Mouse (Mus musculus) liver, embryonic 14.5 days (tissue): Measurements from ENCODE around the gene Spen. TPM values are rescaled to one million over a fixed set of nuclear protein-coding genes. Genes with fewer than 3 reads are reported as not detected.

Experiments
- ATAC-seq: fragments of 200-750 bp; cut with Nextera tagmentation; 2 replicates; pipeline ENCODE4 v1.8.0; 2017; ENCODE audit warnings: moderate number of reproducible peaks, mild to moderate bottlenecking, moderate library complexity; ENCODE audit not compliant: insufficient read depth
- DNase-seq, 3 experiments: peaks; one replicate each; pipeline ENCODE4 v3.0.0-alpha.2; 2012 to 2013; ENCODE audit warnings: low read depth in 3 of 3, low spot score in 3 of 3
- H3K27ac ChIP-seq: fragments of 300-500 bp; sonication (generic); 2 replicates; pipeline ENCODE4 v1.5.1; 2014; ENCODE audit warnings: moderate library complexity, mild to moderate bottlenecking, control low read depth, inconsistent platforms
- H3K27me3 ChIP-seq: fragments of 300-500 bp; sonication (generic); 2 replicates; pipeline ENCODE4 v1.6.1; 2014; ENCODE audit warnings: mild to moderate bottlenecking, low read length, moderate library complexity; ENCODE audit not compliant: control insufficient read depth, insufficient read depth
- H3K36me3 ChIP-seq: fragments of 300-500 bp; sonication (generic); replicated peaks from 2 replicates; pipeline ENCODE4 v1.6.1; 2014; ENCODE audit warnings: low read depth; ENCODE audit not compliant: control insufficient read depth, insufficient read depth
- H3K4me1 ChIP-seq, 2 experiments: fragments of 200-500 bp in 1 of 2; fragments of 300-500 bp in 1 of 2; sonication (generic) in 1 of 2; replicated peaks; 2 replicates each; pipeline ENCODE4 v1.6.1; 2012 to 2014; ENCODE audit warnings: antibody characterized with exemption in 1 of 2, inconsistent platforms in 1 of 2, low read length in 1 of 2; ENCODE audit not compliant: control insufficient read depth in 2 of 2, insufficient read depth in 2 of 2
- H3K4me2 ChIP-seq: fragments of 300-500 bp; sonication (generic); 2 replicates; pipeline ENCODE4 v1.6.1; 2014; ENCODE audit warnings: low read depth, mild to moderate bottlenecking, control low read depth, moderate library complexity
- H3K4me3 ChIP-seq, 2 experiments: fragments of 200-500 bp in 1 of 2; fragments of 300-500 bp in 1 of 2; sonication (generic) in 1 of 2; 2 replicates each; pipeline ENCODE4 v1.5.1; 2012 to 2014; ENCODE audit warnings: low read depth in 2 of 2, low read length in 2 of 2, mild to moderate bottlenecking in 2 of 2, control low read depth in 1 of 2, inconsistent platforms in 1 of 2, moderate library complexity in 1 of 2; ENCODE audit not compliant: insufficient read depth in 1 of 2
- H3K9ac ChIP-seq: fragments of 300-500 bp; sonication (generic); replicated peaks from 2 replicates; pipeline ENCODE4 v1.6.1; 2014; ENCODE audit warnings: mild to moderate bottlenecking, control low read depth, moderate library complexity
- H3K9me3 ChIP-seq: fragments of 300-500 bp; sonication (generic); 2 replicates; pipeline ENCODE4 v1.6.1; 2016; ENCODE audit warnings: low read length, mixed read lengths; ENCODE audit not compliant: control insufficient read depth
- CTCF ChIP-seq: IDR thresholded peaks from 2 replicates; pipeline ENCODE4 v1.5.1; 2016; ENCODE audit warnings: antibody characterized with exemption, low read depth, control low read depth
- EP300 ChIP-seq: IDR thresholded peaks from 2 replicates; pipeline ENCODE4 v1.6.1; 2016; ENCODE audit warnings: antibody characterized with exemption, low read depth
- whole genome bisulfite sequencing: fragments of 180-500 bp; shearing (Covaris S2); extraction: QIAGEN DNeasy Blood & Tissue Kit; methylation state at CpG from one replicate; pipeline ENCODE4 v1.1.7; 2014; ENCODE audit not compliant: insufficient replicate concordance; 5-methylcytosine and 5-hydroxymethylcytosine counted together
- polyA plus RNA-seq, 2 experiments: library from polyadenylated mRNA; depleted of rRNA in 1 of 2; stranded (reverse) in 1 of 2; unstranded in 1 of 2; fragments of >200 nt; fragmentation: Nextera tagmentation in 1 of 2; extraction: Ambion mirVana in 1 of 2; gene quantifications; 2 replicates each; pipeline versions ENCODE4 v1.2.1 to v1.2.3; 2012 to 2014

The Spen gene
- polyA plus RNA-seq, 2 experiments = 3.4 to 4.0 TPM

- no peak for ATAC-seq
- H3K4me3 ChIP-seq = no peak overlapping the region
- TF ChIP-seq CTCF (no peak), EP300 (no peak)
- no peak for DNase-seq
- WGBS = 63% methylated on average over 13 of the region's 13 CpGs
- H3K27me3 ChIP-seq = peaks cover 4% of the 10 kb centered on the region
- no peaks in the 10 kb centered on the region for H3K9me3 ChIP-seq
- H3K36me3 ChIP-seq = no peaks in the 10 kb centered on the region
- H3K4me2 ChIP-seq = no peak overlapping the region
- H3K27ac ChIP-seq = no peak overlapping the region
- no peaks in the 10 kb centered on the region for H3K4me1 ChIP-seq
- H3K9ac ChIP-seq = no peak overlapping the region
These were observed 114.5 kb downstream of the Spen start for GRCm38 (mm10) chr4:141423691-141424431.

DNA sequence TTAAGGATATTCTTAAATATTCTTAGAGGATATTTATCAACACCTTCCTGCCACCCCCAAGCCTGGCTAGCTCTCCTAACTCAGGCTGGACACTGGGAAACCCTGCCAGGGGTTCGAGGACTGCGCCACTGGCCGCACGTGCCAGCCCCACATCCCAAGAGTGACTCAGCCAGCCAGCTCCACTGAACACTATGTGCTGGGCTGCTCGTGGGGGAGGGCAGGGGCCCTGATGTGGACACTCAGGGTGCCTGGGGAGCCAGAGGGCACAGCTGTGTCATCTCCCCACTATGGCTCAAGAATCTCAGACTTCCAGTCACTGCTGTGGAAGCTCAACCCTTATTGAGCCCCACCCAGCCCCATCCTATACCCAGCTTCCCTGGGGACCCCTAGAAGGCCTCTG is 115.1 kb downstream of the Spen start:
- no peaks in the 10 kb centered on the region for H3K4me1 ChIP-seq
- peaks cover 4% of the 10 kb centered on the region for H3K27me3 ChIP-seq
- DNase-seq = no peak
- no peak overlapping the region for H3K9ac ChIP-seq
- no peak overlapping the region for H3K4me3 ChIP-seq
- no peaks in the 10 kb centered on the region for H3K36me3 ChIP-seq
- H3K27ac ChIP-seq = no peak overlapping the region
- H3K9me3 ChIP-seq = no peaks in the 10 kb centered on the region
- TF ChIP-seq EP300 = no peak
- TF ChIP-seq CTCF = no peak
- whole genome bisulfite sequencing = 65% methylated on average over 5 of the region's 5 CpGs
- no peak overlapping the region for H3K4me2 ChIP-seq
- ATAC-seq = no peak

- H3K4me2 ChIP-seq = no peak overlapping the region
- no peaks in the 10 kb centered on the region for H3K4me1 ChIP-seq
- TF ChIP-seq CTCF (no peak), EP300 (no peak)
- 60% methylated on average over 5 of the region's 5 CpGs for whole genome bisulfite sequencing
- peaks cover 4% of the 10 kb centered on the region for H3K27me3 ChIP-seq
- H3K9me3 ChIP-seq = no peaks in the 10 kb centered on the region
- no peak for DNase-seq
- no peak overlapping the region for H3K4me3 ChIP-seq
- H3K9ac ChIP-seq = no peak overlapping the region
- no peak for ATAC-seq
- H3K36me3 ChIP-seq = no peaks in the 10 kb centered on the region
- H3K27ac ChIP-seq = no peak overlapping the region
These were observed 115.6 kb downstream of the Spen start for GRCm38 (mm10) chr4:141422841-141423240.

DNA sequence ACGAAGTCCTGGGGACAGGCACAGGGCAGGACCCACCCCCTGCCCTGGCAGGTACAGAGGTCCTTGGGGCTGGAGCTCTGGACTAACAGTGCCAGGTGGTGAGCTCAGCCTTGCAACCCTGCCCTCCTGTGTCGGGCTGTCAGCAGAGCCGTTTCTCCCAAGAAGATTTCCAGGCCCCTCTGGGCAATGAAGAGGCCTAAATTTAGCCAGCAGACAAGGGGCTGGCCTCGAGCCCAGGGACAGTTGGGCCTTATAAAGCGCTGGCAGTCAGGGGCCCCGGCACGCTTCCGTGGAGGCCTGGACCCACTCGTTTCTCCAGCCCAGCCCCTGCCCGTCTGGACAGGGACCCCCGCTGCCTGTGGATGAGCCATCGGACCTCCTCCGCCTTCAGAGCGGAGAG is 117.0 kb downstream of the Spen start:
- no peaks in the 10 kb centered on the region for H3K9me3 ChIP-seq
- peaks cover 4% of the 10 kb centered on the region for H3K27me3 ChIP-seq
- ATAC-seq = no peak
- H3K9ac ChIP-seq = no peak overlapping the region
- no peak overlapping the region for H3K4me3 ChIP-seq
- no peak for DNase-seq
- no peak for TF ChIP-seq CTCF
- TF ChIP-seq EP300 = no peak
- no peak overlapping the region for H3K4me2 ChIP-seq
- no peaks in the 10 kb centered on the region for H3K4me1 ChIP-seq
- H3K36me3 ChIP-seq = no peaks in the 10 kb centered on the region
- H3K27ac ChIP-seq = no peak overlapping the region
- WGBS = 62% methylated on average over 14 of the region's 14 CpGs

- ATAC-seq = no peak
- no peak overlapping the region for H3K4me2 ChIP-seq
- WGBS = 32% methylated on average over 9 of the region's 9 CpGs
- H3K36me3 ChIP-seq = no peaks in the 10 kb centered on the region
- H3K4me3 ChIP-seq = no peak overlapping the region
- peaks cover 3% of the 10 kb centered on the region for H3K27me3 ChIP-seq
- H3K9ac ChIP-seq = no peak overlapping the region
- no peak overlapping the region for H3K27ac ChIP-seq
- no peak for DNase-seq
- H3K4me1 ChIP-seq = no peaks in the 10 kb centered on the region
- no peak for TF ChIP-seq CTCF
- TF ChIP-seq EP300 = no peak
- H3K9me3 ChIP-seq = no peaks in the 10 kb centered on the region
These were observed 117.5 kb downstream of the Spen start for GRCm38 (mm10) chr4:141420886-141421285.
